Mouse (Mus musculus) inflammation-experienced regulatory T-cells, adult 16 weeks (primary cell): Measurements from ENCODE around the gene Prkd3. TPM values are rescaled to one million over a fixed set of nuclear protein-coding genes. Genes with fewer than 3 reads are reported as not detected.

Experiments used
- polyA plus RNA-seq: library from polyadenylated mRNA; unstranded; fragments of 100-300 nt; shearing (Covaris generic); gene quantifications from one replicate; pipeline ENCODE4 v1.2.1, GENCODE M21; 2017

Prkd3 gene
- 15.0 TPM for polyA plus RNA-seq

DNA sequence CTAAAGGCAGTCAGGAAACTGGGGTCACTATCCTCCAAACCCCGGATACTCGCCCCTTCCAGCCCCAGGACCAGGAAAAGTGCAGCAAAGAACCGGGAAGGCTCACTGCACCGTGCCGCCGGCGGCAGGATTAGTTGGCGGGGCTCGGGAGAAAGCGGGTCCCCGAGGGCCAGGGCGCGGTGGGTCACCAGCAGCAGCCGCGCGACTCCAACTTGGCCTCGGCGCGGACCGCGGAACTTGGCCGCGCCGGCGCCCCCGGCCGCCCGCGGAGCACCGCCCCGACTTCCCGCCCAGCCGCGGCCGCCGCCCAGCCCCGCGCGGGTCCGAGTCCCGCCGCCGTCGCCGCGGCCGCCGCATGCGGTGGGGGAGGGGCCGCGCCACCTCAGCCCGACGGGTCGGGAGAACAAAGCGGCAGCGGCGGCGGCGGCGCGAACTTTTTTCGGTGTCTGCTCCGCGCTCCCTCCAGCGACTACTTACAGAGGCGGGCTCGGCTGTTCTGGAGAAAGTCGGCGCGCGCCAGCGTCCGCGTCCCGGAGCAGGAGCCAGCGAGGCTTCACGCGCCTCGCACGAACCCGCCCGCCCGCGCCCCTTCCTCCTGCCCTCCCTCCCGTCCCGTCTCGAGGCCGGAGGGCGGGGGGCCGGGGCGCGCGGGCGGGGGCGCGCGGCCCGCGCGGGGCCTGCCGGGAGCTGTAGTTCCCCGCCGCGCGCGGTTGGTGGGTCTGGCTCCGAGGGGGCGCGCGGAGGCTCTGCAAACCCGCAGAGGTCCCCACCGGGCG is at the start of gene Prkd3:
Gene Prkd3, minus strand, starts transcription at position 609 of the 776 bp plus-strand sequence.

DNA sequence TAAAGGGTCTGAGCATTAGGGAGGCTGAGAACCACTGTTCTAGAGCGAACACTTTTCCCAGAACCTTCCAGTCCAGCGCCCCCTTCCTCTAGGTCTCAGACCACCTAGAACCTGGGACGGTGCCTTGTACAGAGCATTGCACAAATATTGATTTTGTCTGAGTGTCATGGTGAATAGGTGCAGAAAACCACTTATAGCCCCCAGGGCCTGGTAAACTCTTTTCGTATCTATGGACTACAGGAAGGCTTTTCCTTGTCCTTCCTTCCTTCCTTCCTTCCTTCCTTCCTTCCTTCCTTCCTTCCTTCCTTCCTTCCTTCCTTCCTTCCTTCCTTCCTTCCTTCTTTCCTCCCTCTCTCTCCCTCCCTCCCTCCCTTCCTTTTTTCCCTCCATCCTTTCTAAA is 31.0 kb upstream of the Prkd3 start, which contains the start of gene Qpct:
Gene Qpct, plus strand, starts transcription at position 301 of the 400 bp plus-strand sequence.

GRCm38 (mm10) chr17:78936466-78937228 is 84.0 kb downstream of the Prkd3 start, which contains the start of the genes Cebpz and Ndufaf7:
TSS of gene Cebpz (minus strand) at chr17:78937066.
TSS of gene Ndufaf7 (plus strand) at chr17:78937136.

GRCm38 (mm10) chr17:78916369-78916813 is 104.2 kb downstream of the Prkd3 start, which contains the start of gene Cebpzos:
TSS of gene Cebpzos (plus strand) at chr17:78916500.

DNA sequence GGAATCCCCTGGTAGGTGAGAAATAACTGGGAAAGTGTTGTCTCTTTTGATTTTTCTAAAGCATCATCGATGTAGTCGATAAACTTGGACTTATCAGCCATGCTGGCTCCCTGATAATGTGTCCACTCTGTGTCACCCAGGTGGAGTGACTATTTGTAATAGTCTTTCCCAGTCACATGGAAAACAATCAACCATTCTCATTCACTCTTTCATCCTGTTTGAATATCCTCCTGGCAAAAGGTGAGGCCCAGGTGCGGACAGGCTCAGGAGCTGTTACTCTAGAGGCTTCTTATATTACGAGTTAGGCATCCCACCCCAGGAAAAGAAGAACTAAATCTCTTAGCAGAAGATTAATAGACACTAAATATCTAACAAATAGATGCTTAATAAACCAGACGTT is 113.7 kb downstream of the Prkd3 start, which contains the start of gene Sult6b1:
Gene Sult6b1, minus strand, starts transcription at position 101 of the 400 bp plus-strand sequence.

Other genes starting within 250 kb of the Prkd3 start
- gene Heatr5b, start 185.5 kb downstream of the Prkd3 start, polyA plus RNA-seq = 32.6 TPM
- 99.6 TPM for gene Gpatch11, start 185.2 kb downstream of the Prkd3 start, polyA plus RNA-seq
- 27.8 TPM for gene Eif2ak2, start 138.2 kb downstream of the Prkd3 start, polyA plus RNA-seq
- 0.48 TPM for gene Sult6b1, start 113.8 kb downstream of the Prkd3 start, polyA plus RNA-seq
- 74.0 TPM for gene Cebpzos, start 104.3 kb downstream of the Prkd3 start, polyA plus RNA-seq
- 97.2 TPM for gene Cebpz, start 83.8 kb downstream of the Prkd3 start, polyA plus RNA-seq
- 53.7 TPM for gene Ndufaf7, start 83.7 kb downstream of the Prkd3 start, polyA plus RNA-seq
- 1.3 TPM for gene Qpct, start 31.1 kb upstream of the Prkd3 start, polyA plus RNA-seq